Mouse (Mus musculus) midbrain, embryonic 10.5 days (tissue): Measurements from ENCODE around the gene Ptprd. TPM values are rescaled to one million over a fixed set of nuclear protein-coding genes. Genes with fewer than 3 reads are reported as not detected.
A peak's percentile ranks its signal among the peaks of the same experiment; 100 is the strongest.

Experiments
- DNase-seq: peaks from one replicate; pipeline ENCODE4 v3.0.0-alpha.2; 2017; ENCODE audit warnings: low spot score
- H3K27ac ChIP-seq: fragments of 300-500 bp; sonication (generic); replicated peaks from 2 replicates; pipeline ENCODE4 v1.5.1; 2016; ENCODE audit warnings: mild to moderate bottlenecking
- H3K27me3 ChIP-seq: fragments of 300-500 bp; sonication (generic); 2 replicates; pipeline ENCODE4 v1.6.1; 2016; ENCODE audit warnings: low read depth, mild to moderate bottlenecking; ENCODE audit not compliant: poor library complexity, severe bottlenecking
- H3K36me3 ChIP-seq: fragments of 300-500 bp; sonication (generic); 2 replicates; pipeline ENCODE4 v1.6.1; 2016; ENCODE audit warnings: mild to moderate bottlenecking, moderate library complexity
- H3K4me1 ChIP-seq: fragments of 300-500 bp; sonication (generic); 2 replicates; pipeline ENCODE4 v1.6.1; 2016
- H3K4me3 ChIP-seq: fragments of 300-500 bp; sonication (generic); 2 replicates; pipeline ENCODE4 v1.5.1; 2016; ENCODE audit warnings: mild to moderate bottlenecking, moderate library complexity
- H3K9me3 ChIP-seq: fragments of 300-500 bp; sonication (generic); replicated peaks from 2 replicates; pipeline ENCODE4 v1.6.1; 2016; ENCODE audit warnings: mild to moderate bottlenecking
- WGBS: fragments of 180-500 bp; shearing (Covaris S2); methylation state at CpG from one replicate; pipeline ENCODE4 v1.1.7; 2016; 5-methylcytosine and 5-hydroxymethylcytosine counted together
- polyA plus RNA-seq: library from polyadenylated mRNA; unstranded; fragments of >200 nt; fragmentation: Nextera tagmentation; extraction: Ambion mirVana; gene quantifications from 2 replicates; pipeline ENCODE4 v1.2.1, GENCODE M21; 2016

Ptprd gene
- polyA plus RNA-seq, 1 experiment from 2014 or later, result 9.6 TPM

GRCm38 (mm10) chr4:76386978-76387824 is 1824.6 kb downstream of the Ptprd start:
- no peak overlapping the region for H3K4me3 ChIP-seq
- no peaks in the 10 kb centered on the region for H3K36me3 ChIP-seq
- WGBS, result 69% methylated on average over 7 of the region's 7 CpGs
- H3K27me3 ChIP-seq, result no peaks in the 10 kb centered on the region
- H3K9me3 ChIP-seq, result no peaks in the 10 kb centered on the region
- H3K27ac ChIP-seq, result no peak overlapping the region
- no peak for DNase-seq
- peaks cover 6% of the 10 kb centered on the region; the same call in 1 of the 2 replicates for H3K4me1 ChIP-seq

- DNase-seq, result no peak
- Histone ChIP-seq H3K4me3 (no peak overlapping the region), H3K4me1 (peaks cover 6% of the 10 kb centered on the region; the same call in 1 of the 2 replicates), H3K9me3 (no peaks in the 10 kb centered on the region), H3K27me3 (no peaks in the 10 kb centered on the region), H3K36me3 (no peaks in the 10 kb centered on the region), H3K27ac (no peak overlapping the region)
- 95% methylated on average over 5 of the region's 5 CpGs for WGBS
Measured at GRCm38 (mm10) chr4:76385818-76386217, 1825.9 kb downstream of the Ptprd start.

GRCm38 (mm10) chr4:76380312-76380917 is 1831.3 kb downstream of the Ptprd start:
- Histone ChIP-seq H3K9me3 (no peaks in the 10 kb centered on the region), H3K4me1 (peaks cover 5% of the 10 kb centered on the region; the same call in 1 of the 2 replicates), H3K4me3 (no peak overlapping the region), H3K36me3 (no peaks in the 10 kb centered on the region), H3K27ac (no peak overlapping the region), H3K27me3 (no peaks in the 10 kb centered on the region)
- 78% methylated on average over 6 of the region's 6 CpGs for WGBS
- DNase-seq, result no peak

DNA sequence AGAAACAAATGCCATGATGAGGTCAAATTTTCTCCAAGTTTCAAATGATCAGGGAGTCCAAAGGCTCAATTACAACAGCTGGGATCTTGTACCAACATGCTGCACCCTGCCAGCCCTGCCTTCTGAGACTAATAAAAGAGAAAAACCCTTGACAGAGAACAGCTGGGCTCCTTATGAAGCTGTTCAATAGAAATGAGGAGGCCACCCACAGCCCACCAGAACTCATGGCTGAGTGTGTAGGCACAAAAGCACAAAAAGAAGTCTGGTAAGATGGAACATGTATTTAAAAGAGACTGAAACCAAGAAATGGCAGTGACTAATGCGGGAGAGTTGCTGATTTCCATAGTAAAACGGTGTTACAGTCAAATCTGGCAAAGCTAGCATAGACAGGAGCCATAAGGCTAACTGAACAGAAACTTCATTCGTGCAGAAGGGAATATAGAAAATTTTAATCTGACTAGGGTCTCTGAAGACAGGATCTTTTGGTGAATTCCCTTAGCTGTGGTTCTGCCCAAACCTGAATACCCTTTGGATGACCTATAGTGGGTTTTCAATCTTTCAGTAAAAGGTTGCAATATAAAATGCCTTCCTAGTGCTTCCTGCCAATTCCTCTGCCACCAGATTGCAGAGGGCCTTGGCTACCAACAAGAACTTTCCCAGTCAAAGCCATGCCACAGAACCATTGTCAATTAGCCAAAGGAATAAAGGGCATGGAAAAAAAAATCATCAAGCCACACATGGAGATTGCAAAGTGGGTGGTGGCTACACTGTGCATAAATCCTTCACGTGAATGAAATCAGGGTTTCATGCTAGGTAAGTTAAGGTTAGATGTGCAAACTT is 1841.5 kb downstream of the Ptprd start:
- Histone ChIP-seq H3K9me3 (no peaks in the 10 kb centered on the region), H3K4me3 (no peak overlapping the region), H3K4me1 (peaks cover 38% of the 10 kb centered on the region), H3K27me3 (no peaks in the 10 kb centered on the region), H3K27ac (peak overlapping the region; percentile 55; the same call in 1 of the 2 replicates), H3K36me3 (no peaks in the 10 kb centered on the region)
- peak; percentile 24 for DNase-seq
- WGBS, result 61% methylated on average over 4 of the region's 4 CpGs

DNA sequence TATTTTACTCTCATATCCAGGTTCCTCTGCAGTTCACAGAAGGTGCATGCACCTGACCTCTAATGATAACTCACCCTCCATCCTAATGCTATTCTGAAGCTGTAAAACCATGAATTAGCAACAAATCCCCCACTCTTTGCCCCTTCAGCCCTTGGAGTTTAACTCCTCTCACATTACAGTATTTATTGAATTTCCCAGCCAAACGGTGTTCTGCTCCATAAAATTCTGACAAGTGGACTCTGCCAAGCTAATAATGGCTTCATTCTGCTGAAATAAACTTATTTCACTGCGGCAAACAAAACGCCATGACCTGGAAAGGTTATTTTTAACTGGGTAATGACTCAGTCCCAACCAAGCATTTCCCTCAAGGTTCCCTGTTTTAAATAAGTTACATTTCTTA is 1842.7 kb downstream of the Ptprd start:
- H3K27me3 ChIP-seq, result no peaks in the 10 kb centered on the region
- WGBS, result 80% methylated on average over 3 of the region's 3 CpGs
- peaks cover 38% of the 10 kb centered on the region for H3K4me1 ChIP-seq
- H3K27ac ChIP-seq, result no peak overlapping the region
- no peaks in the 10 kb centered on the region for H3K9me3 ChIP-seq
- no peak for DNase-seq
- no peaks in the 10 kb centered on the region for H3K36me3 ChIP-seq
- H3K4me3 ChIP-seq, result no peak overlapping the region

- Histone ChIP-seq H3K9me3 (no peaks in the 10 kb centered on the region), H3K36me3 (no peaks in the 10 kb centered on the region), H3K4me1 (peaks cover 38% of the 10 kb centered on the region), H3K27me3 (no peaks in the 10 kb centered on the region), H3K4me3 (no peak overlapping the region), H3K27ac (no peak overlapping the region)
- 86% methylated on average over 2 of the region's 2 CpGs for WGBS
- no peak for DNase-seq
Measured at GRCm38 (mm10) chr4:76368291-76368690, 1843.5 kb downstream of the Ptprd start.

- 84% methylated on average over 3 of the region's 3 CpGs for WGBS
- H3K36me3 ChIP-seq, result no peaks in the 10 kb centered on the region
- H3K27me3 ChIP-seq, result no peaks in the 10 kb centered on the region
- DNase-seq, result no peak
- no peak overlapping the region for H3K27ac ChIP-seq
- H3K9me3 ChIP-seq, result no peaks in the 10 kb centered on the region
- H3K4me1 ChIP-seq, result peaks cover 38% of the 10 kb centered on the region
- no peak overlapping the region for H3K4me3 ChIP-seq
Measured at GRCm38 (mm10) chr4:76367285-76367684, 1844.5 kb downstream of the Ptprd start.

DNA sequence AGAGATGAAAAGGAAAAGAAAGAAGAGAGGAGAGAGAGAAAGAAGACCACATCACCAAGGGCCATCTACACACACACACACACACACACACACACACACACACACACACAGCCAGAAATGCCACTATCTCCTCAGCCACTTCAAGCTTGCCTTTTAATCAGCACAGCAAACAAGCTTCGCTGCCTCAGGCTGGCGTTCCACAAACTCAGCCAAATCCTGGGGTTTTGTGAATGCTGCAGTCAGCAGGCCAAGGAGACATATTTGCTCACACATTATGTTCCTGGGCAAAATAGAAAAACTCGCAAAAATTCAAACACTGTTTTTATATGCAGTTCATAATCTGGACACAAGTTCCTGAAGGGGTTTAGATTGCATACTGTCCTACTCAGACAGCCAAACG is 1845.9 kb downstream of the Ptprd start:
- DNase-seq, result no peak
- WGBS, result 70% methylated on average over 4 of the region's 4 CpGs

DNA sequence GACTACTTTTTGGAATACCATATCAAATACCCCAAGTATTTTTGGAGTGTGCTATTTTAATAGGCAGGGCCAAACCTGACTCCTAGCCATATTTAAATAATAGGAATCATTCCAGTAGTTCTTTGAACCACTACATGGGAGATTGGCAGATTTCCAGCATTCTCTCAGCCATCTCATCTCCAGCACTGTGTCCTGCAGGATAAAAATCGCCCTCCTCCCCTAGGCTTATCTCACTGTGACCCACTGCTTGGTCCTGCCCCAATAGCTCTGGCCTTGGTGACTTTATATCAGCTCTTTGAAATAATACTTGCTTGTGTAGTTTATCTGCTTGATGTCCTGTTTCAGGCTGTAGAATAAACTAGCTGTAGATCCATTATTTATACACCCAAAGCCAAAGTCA is 1850.2 kb downstream of the Ptprd start:
- WGBS, result 62% methylated on average over 1 of the region's 1 CpGs
- DNase-seq, result no peak

More for the DNA sequence above, 1845.9 kb downstream of the Ptprd start:
- Histone ChIP-seq H3K27me3 (no peaks in the 10 kb centered on the region), H3K4me1 (peaks cover 38% of the 10 kb centered on the region), H3K9me3 (no peaks in the 10 kb centered on the region), H3K36me3 (no peaks in the 10 kb centered on the region), H3K27ac (no peak overlapping the region), H3K4me3 (no peak overlapping the region)

GRCm38 (mm10) chr4:76354167-76354566 is 1857.6 kb downstream of the Ptprd start:
- no peaks in the 10 kb centered on the region for H3K36me3 ChIP-seq
- H3K27me3 ChIP-seq, result no peaks in the 10 kb centered on the region
- no peak overlapping the region for H3K27ac ChIP-seq
- H3K4me3 ChIP-seq, result no peak overlapping the region
- DNase-seq, result no peak
- WGBS, result 89% methylated on average over 2 of the region's 2 CpGs
- H3K4me1 ChIP-seq, result 0 out of 2 replicates have a peak, but pooled peaks cover 6% of the 10 kb centered on the region
- no peaks in the 10 kb centered on the region; the same call in 1 of the 2 replicates for H3K9me3 ChIP-seq

More for the DNA sequence above, 1850.2 kb downstream of the Ptprd start:
- Histone ChIP-seq H3K36me3 (no peaks in the 10 kb centered on the region), H3K27ac (no peak overlapping the region), H3K9me3 (no peaks in the 10 kb centered on the region), H3K27me3 (no peaks in the 10 kb centered on the region), H3K4me1 (peaks cover 11% of the 10 kb centered on the region), H3K4me3 (no peak overlapping the region)

DNA sequence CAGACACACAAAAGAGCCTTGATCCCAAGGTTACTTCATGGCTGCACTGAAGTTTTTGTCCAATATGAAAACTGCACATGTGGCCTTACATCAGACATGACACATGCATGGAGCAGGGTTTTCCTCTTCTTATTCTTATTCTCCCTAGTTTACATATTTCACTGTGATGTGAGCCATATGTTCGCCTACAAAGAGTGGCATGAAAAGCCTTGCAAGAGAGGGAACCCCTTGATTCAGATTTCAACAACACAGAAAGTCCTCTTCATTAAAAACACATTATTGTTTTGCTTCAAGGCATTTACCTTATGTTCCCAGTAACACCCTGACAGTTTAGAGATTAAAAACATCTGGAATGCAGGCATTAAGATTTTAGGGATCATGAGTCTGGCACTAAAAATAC is 1859.3 kb downstream of the Ptprd start:
- no peaks in the 10 kb centered on the region for H3K27me3 ChIP-seq
- no peak for DNase-seq
- H3K4me3 ChIP-seq, result no peak overlapping the region
- H3K4me1 ChIP-seq, result 0 out of 2 replicates have a peak, but pooled peaks cover 6% of the 10 kb centered on the region
- no peaks in the 10 kb centered on the region for H3K36me3 ChIP-seq
- no peaks in the 10 kb centered on the region; the same call in 1 of the 2 replicates for H3K9me3 ChIP-seq
- no peak overlapping the region for H3K27ac ChIP-seq
- 58% methylated on average over 1 of the region's 1 CpGs for WGBS

- DNase-seq, result no peak
- Histone ChIP-seq H3K27me3 (no peaks in the 10 kb centered on the region), H3K27ac (no peak overlapping the region), H3K36me3 (no peaks in the 10 kb centered on the region), H3K4me3 (no peak overlapping the region), H3K9me3 (no peaks in the 10 kb centered on the region; the same call in 1 of the 2 replicates), H3K4me1 (0 out of 2 replicates have a peak, but pooled peaks cover 6% of the 10 kb centered on the region)
- WGBS, result 72% methylated on average over 8 of the region's 8 CpGs
Measured at GRCm38 (mm10) chr4:76351201-76351979, 1860.4 kb downstream of the Ptprd start.
